9 mouse cellular contexts compared by ENCODE assay signal in genomic region chr11:84919276-84919675, GRCm38 (mm10). TPM values are rescaled to one million over a fixed set of nuclear protein-coding genes. Genes with fewer than 3 reads are reported as not detected.
DNase-seq lines count a peak whose midpoint lies in the region; ATAC-seq and TF ChIP-seq lines count a peak whose summit lies in the region.
"Had no signal": no experiment of that assay in that cellular context is flagged by ENCODE, and none has a peak within 500 bp of the region (broad histone marks: within the 10 kb centered on the region; RNA-seq: fewer than 3 reads in every experiment).

No protein-coding gene starts in this region.

- H3K36me3 ChIP-seq in E14TG2a.4 (ENCODE audit: insufficient read depth, low read length): peaks cover 5% of the 10 kb centered on the region

- no peak overlapping the region for H3K4me3 ChIP-seq in E14TG2a.4 (replicated peaks; ENCODE audit: low read length)

- H3K9me3 ChIP-seq in E14TG2a.4 (ENCODE audit: low read length): no peaks in the 10 kb centered on the region
- H3K9me3 ChIP-seq: heart, embryonic 13.5 days had no signal

- 0 out of 2 replicates have a peak, but pooled peaks cover 4% of the 10 kb centered on the region for H3K27me3 ChIP-seq in E14TG2a.4 (ENCODE audit: insufficient read depth, low read length)
- H3K27me3 ChIP-seq: heart, embryonic 13.5 days had no signal

- peak; percentile 26 for DNase-seq in layer of hippocampus, postnatal 10 days (ENCODE audit: low spot score in 2 of 2)
- no peak for DNase-seq in layer of hippocampus, postnatal 36 days
- peak; percentile 34 for DNase-seq in adrenal gland, postnatal 10 days
- DNase-seq in embryo, embryonic 9.5 days (ENCODE audit: extremely low spot score): peak; percentile 7
- DNase-seq in lung, postnatal 25 days (ENCODE audit: low spot score): peak; percentile 25
- DNase-seq in ovary, postnatal 10 days (ENCODE audit: low spot score): no peak

- peak; percentile 68 for TF ChIP-seq CTCF in E14TG2a.4 (conservative IDR thresholded peaks at IDR 0.05; ENCODE audit: low read length)

- peaks cover 33% of the 10 kb centered on the region for H3K4me1 ChIP-seq in E14TG2a.4 (replicated peaks; ENCODE audit: low read depth, low read length)

- no peak for ATAC-seq in frontal cortex, adult (ENCODE audit: low TSS enrichment)

RNA-seq across cellular contexts. Expression of gene Znhit3, which starts 3.1 kb away (rescaled TPM):
- total RNA-seq in layer of hippocampus, postnatal 10 days (2021): 10 to 100 TPM; 27.9 to 31.2 TPM
- total RNA-seq in layer of hippocampus, postnatal 36 days (2021): 10 to 100 TPM; 31.3 to 33.7 TPM
- 10 to 100 TPM; 10.8 TPM for total RNA-seq in adrenal gland, postnatal 10 days (2021)

RNA-seq across cellular contexts. Expression of gene Car4, which starts 38.3 kb away (rescaled TPM):
- total RNA-seq in layer of hippocampus, postnatal 10 days (2021): 10 to 100 TPM; 56.8 to 63.0 TPM
- total RNA-seq in layer of hippocampus, postnatal 36 days (2021): 10 to 100 TPM; 81.8 to 83.1 TPM
- 10 to 100 TPM; 41.2 to 53.6 TPM for total RNA-seq in adrenal gland, postnatal 10 days (2021)

RNA-seq across cellular contexts. Expression of gene Pigw, which starts 39.2 kb away (rescaled TPM):
- 1 to 10 TPM; 8.8 to 9.4 TPM for total RNA-seq in layer of hippocampus, postnatal 10 days (2021)
- total RNA-seq in layer of hippocampus, postnatal 36 days (2021): 1 to 10 TPM; 8.2 to 8.4 TPM
- total RNA-seq in adrenal gland, postnatal 10 days (2021): 1 to 10 TPM; 7.1 to 8.3 TPM

RNA-seq across cellular contexts. Expression of gene Myo19, which starts 39.3 kb away (rescaled TPM):
- 10 to 100 TPM; 12.0 to 14.0 TPM for total RNA-seq in layer of hippocampus, postnatal 10 days (2021)
- total RNA-seq in layer of hippocampus, postnatal 36 days (2021): 1 to 10 TPM; 7.0 to 8.6 TPM
- 10 to 100 TPM; 16.6 to 20.0 TPM for total RNA-seq in adrenal gland, postnatal 10 days (2021)

RNA-seq across cellular contexts. Expression of gene Ggnbp2, which starts 48.7 kb away (rescaled TPM):
- total RNA-seq in layer of hippocampus, postnatal 10 days (2021): 10 to 100 TPM; 89.3 to 92.2 TPM
- 10 to 100 TPM; 82.3 to 84.1 TPM for total RNA-seq in layer of hippocampus, postnatal 36 days (2021)
- total RNA-seq in adrenal gland, postnatal 10 days (2021): 10 to 100 TPM; 65.3 to 75.2 TPM

Comparison
In these comparisons a context has a peak if more than half of its experiments do, and no peak if none do; other contexts are left out.
1. DNase-seq: peak in layer of hippocampus, postnatal 10 days (2 of 2), adrenal gland, postnatal 10 days (single experiment), embryo, embryonic 9.5 days (single experiment) and lung, postnatal 25 days (single experiment); none in layer of hippocampus, postnatal 36 days (0 of 2) and ovary, postnatal 10 days (single experiment).